In genomic region chr14:87463963-87464654, GRCm38 (mm10) we compare ENCODE assay signal across 9 mouse cellular contexts. TPM values are rescaled to one million over a fixed set of nuclear protein-coding genes. Genes with fewer than 3 reads are reported as not detected.
DNase-seq lines count a peak whose midpoint lies in the region; ATAC-seq and TF ChIP-seq lines count a peak whose summit lies in the region.
"Had no signal": no experiment of that assay in that cellular context is flagged by ENCODE, and none has a peak within 500 bp of the region (broad histone marks: within the 10 kb centered on the region; RNA-seq: fewer than 3 reads in every experiment).

No protein-coding gene starts in this region.

- no peak overlapping the region for H3K4me3 ChIP-seq in MEL (ENCODE audit: control insufficient read depth in 1 of 2, insufficient read depth in 1 of 2, low read depth in 2 of 2, low read length in 2 of 2)
- no peak overlapping the region for H3K4me3 ChIP-seq in hindbrain, embryonic 11.5 days (ENCODE audit: low read depth, low read length)
- H3K4me3 ChIP-seq: limb, embryonic 15.5 days had no signal

- peak; percentile 68 for TF ChIP-seq RAD21 in MEL (IDR thresholded peaks at IDR 0.05; ENCODE audit: low read depth, low read length)

- H3K79me2 ChIP-seq in MEL (ENCODE audit: control insufficient read depth, insufficient read depth, low read length, poor library complexity) = no peaks in the 10 kb centered on the region; the same call in 1 of the 2 replicates

- H3K27ac ChIP-seq in MEL (ENCODE audit: control insufficient read depth, low read depth, low read length) = no peak overlapping the region
- H3K27ac ChIP-seq in hindbrain, embryonic 11.5 days (ENCODE audit: low read depth, low read length) = no peak overlapping the region
- H3K27ac ChIP-seq: limb, embryonic 15.5 days had no signal

- H3K9me3 ChIP-seq in MEL (replicated peaks; ENCODE audit: insufficient read depth, low read length) = no peaks in the 10 kb centered on the region
- no peaks in the 10 kb centered on the region for H3K9me3 ChIP-seq in hindbrain, embryonic 11.5 days (ENCODE audit: control insufficient read depth, low read length)
- H3K9me3 ChIP-seq: limb, embryonic 15.5 days had no signal

- H3K9ac ChIP-seq in MEL (ENCODE audit: control insufficient read depth, low read depth, low read length, poor library complexity, severe bottlenecking) = no peak overlapping the region
- H3K9ac ChIP-seq in hindbrain, embryonic 11.5 days (ENCODE audit: low read depth, low read length) = no peak overlapping the region
- H3K9ac ChIP-seq: limb, embryonic 15.5 days had no signal

- 17% methylated on average over 11 of the region's 11 CpGs for whole genome bisulfite sequencing in hindbrain, embryonic 11.5 days

- no peaks in the 10 kb centered on the region for H3K27me3 ChIP-seq in MEL (ENCODE audit: control insufficient read depth in 1 of 2, insufficient read depth in 2 of 2, low read length in 2 of 2)
- no peaks in the 10 kb centered on the region for H3K27me3 ChIP-seq in hindbrain, embryonic 11.5 days (ENCODE audit: control insufficient read depth, insufficient read depth, low read length)
- H3K27me3 ChIP-seq: limb, embryonic 15.5 days had no signal

- TF ChIP-seq CTCF in MEL (IDR thresholded peaks at IDR 0.05 in 2 of 3, conservative IDR thresholded peaks at IDR 0.05 in 1 of 3; ENCODE audit: control insufficient read depth in 1 of 3, insufficient read depth in 1 of 3, low read depth in 2 of 3, low read length in 3 of 3, poor library complexity in 1 of 3, severe bottlenecking in 1 of 3) = peak; percentile 54 to 67 (median 62)

- peaks cover 0 to 7% of the 10 kb centered on the region in 2 experiments; a peak in 2 of 4 replicates for H3K36me3 ChIP-seq in MEL (ENCODE audit: control insufficient read depth in 1 of 2, insufficient read depth in 2 of 2, low read length in 2 of 2)
- no peaks in the 10 kb centered on the region for H3K36me3 ChIP-seq in hindbrain, embryonic 11.5 days (ENCODE audit: control insufficient read depth, insufficient read depth, low read length)

- ATAC-seq in erythroblast, adult 5-6 weeks (replicated peaks; ENCODE audit: low FRiP score, poor library complexity, severe bottlenecking) = peak; percentile 78
- peak; percentile 62 for ATAC-seq in hindbrain, embryonic 11.5 days (ENCODE audit: low FRiP score)

- peak; percentile 79 for DNase-seq in MEL (ENCODE audit: low read depth, low spot score)
- peak; percentile 62 for DNase-seq in brain, embryonic 18.5 days (ENCODE audit: low read depth, low spot score)
- peak; percentile 86 for DNase-seq in hindbrain, embryonic 11.5 days (ENCODE audit: low spot score)
- DNase-seq in layer of hippocampus, adult 8-10 months (ENCODE audit: low spot score in 2 of 2) = peak; percentile 53 to 88
- DNase-seq in lung, postnatal 10 days = peak; percentile 83
- peak; percentile 74 for DNase-seq in retina, postnatal 1 day
- peak; percentile 77 for DNase-seq in urinary bladder, postnatal 14 days (ENCODE audit: low spot score)

- TF ChIP-seq EP300 in MEL (IDR thresholded peaks at IDR 0.05; ENCODE audit: low read depth in 1 of 2, low read length in 2 of 2) = no peak

- TF ChIP-seq POLR2A in MEL (IDR thresholded peaks at IDR 0.05; ENCODE audit: control insufficient read depth in 1 of 2, insufficient read depth in 1 of 2, low read depth in 1 of 2, low read length in 2 of 2, poor library complexity in 1 of 2) = no peak

- peaks cover 0 to 2% of the 10 kb centered on the region in 2 experiments; a peak in 1 of 4 replicates for H3K4me1 ChIP-seq in MEL (ENCODE audit: control insufficient read depth in 1 of 2, insufficient read depth in 2 of 2, low read length in 2 of 2)
- H3K4me1 ChIP-seq in hindbrain, embryonic 11.5 days (replicated peaks; ENCODE audit: control insufficient read depth, insufficient read depth, low read length) = no peaks in the 10 kb centered on the region

- H3K4me2 ChIP-seq in hindbrain, embryonic 11.5 days (replicated peaks; ENCODE audit: low read depth, low read length) = no peak overlapping the region
- H3K4me2 ChIP-seq: limb, embryonic 15.5 days had no signal

TF ChIP-seq in MEL, 35 proteins besides CTCF, POLR2A, EP300 and RAD21:
- TF ChIP-seq MAZ (IDR thresholded peaks at IDR 0.05; ENCODE audit: low read depth, low read length) (no peak), ZC3H11A (IDR thresholded peaks at IDR 0.05; ENCODE audit: low read depth, low read length) (peak; percentile 46; the same call in 1 of the 2 replicates), CHD2 (IDR thresholded peaks at IDR 0.05; ENCODE audit: low read length) (no peak), SMC3 (IDR thresholded peaks at IDR 0.05; ENCODE audit: low read depth, low read length) (peak; percentile 62), POLR2AphosphoS5 (IDR thresholded peaks at IDR 0.05; ENCODE audit: borderline replicate concordance, low read depth, low read length) (no peak), SIN3A (IDR thresholded peaks at IDR 0.05; ENCODE audit: low read length) (no peak), USF1 (IDR thresholded peaks at IDR 0.05; ENCODE audit: low read depth, low read length) (no peak)

RNA-seq across cellular contexts. Expression of gene Tdrd3, which starts 47.7 kb away (rescaled TPM):
- 22.2 and 22.6 TPM in 2 replicates for total RNA-seq in MEL (2012; rRNA removed)
- polyA plus RNA-seq in MEL (2012; ENCODE audit: insufficient read depth in 1 of 2, insufficient read length in 2 of 2, low read depth in 1 of 2, low replicate concordance in 2 of 2, missing spikeins in 1 of 2) = 10 to 100 TPM in 1 of 2 experiments, not detected in 1; 22.5 TPM
- 13.8 and 32.1 TPM in 2 replicates for total RNA-seq in erythroblast, adult 5-6 weeks (2015; ENCODE audit: low replicate concordance)
- 11.7 and 18.3 TPM in 2 replicates for total RNA-seq in erythroblast, adult 5-6 weeks (2017; ENCODE audit: low replicate concordance)
- polyA plus RNA-seq in hindbrain, embryonic 11.5 days (2014; fragmentation: Nextera tagmentation; extraction: Ambion mirVana) = 46.0 and 48.8 TPM in 2 replicates
- total RNA-seq in layer of hippocampus, adult 8-10 months (2022) = 10 to 100 TPM; 28.0 to 30.4 (median 28.6) TPM
